Mouse (Mus musculus) MEL (cell line): Measurements from ENCODE around the gene Camta2. TPM values are rescaled to one million over a fixed set of nuclear protein-coding genes. Genes with fewer than 3 reads are reported as not detected.

Experiments
- DNase-seq: peaks from one replicate; pipeline ENCODE4 v3.0.0; 2011; ENCODE audit warnings: low read depth, low spot score
- H3K27ac ChIP-seq: 2 replicates; pipeline ENCODE4 v1.5.1; 2012; ENCODE audit warnings: low read depth, mild to moderate bottlenecking, control low read depth, low read length, moderate library complexity; ENCODE audit not compliant: control insufficient read depth
- H3K27me3 ChIP-seq, 2 experiments: fragments of 150-350 bp in 1 of 2; sonication (generic) in 1 of 2; 2 replicates each; pipeline ENCODE4 v1.6.1; 2012; ENCODE audit warnings: low read length in 2 of 2, mild to moderate bottlenecking in 2 of 2, improper control_type of control experiment in 1 of 2, moderate library complexity in 1 of 2; ENCODE audit not compliant: insufficient read depth in 2 of 2, control insufficient read depth in 1 of 2
- H3K36me3 ChIP-seq, 2 experiments: 2 replicates each; pipeline ENCODE4 v1.6.1; 2012 to 2014; ENCODE audit warnings: low read length in 2 of 2, improper control_type of control experiment in 1 of 2, inconsistent platforms in 1 of 2, mild to moderate bottlenecking in 1 of 2; ENCODE audit not compliant: insufficient read depth in 2 of 2, control insufficient read depth in 1 of 2
- H3K4me1 ChIP-seq, 2 experiments: fragments of 150-350 bp in 1 of 2; sonication (generic) in 1 of 2; 2 replicates each; pipeline ENCODE4 v1.6.1; 2012; ENCODE audit warnings: low read length in 2 of 2, improper control_type of control experiment in 1 of 2, mild to moderate bottlenecking in 1 of 2; ENCODE audit not compliant: insufficient read depth in 2 of 2, control insufficient read depth in 1 of 2
- H3K4me3 ChIP-seq, 2 experiments: fragments of 150-350 bp in 1 of 2; sonication (generic) in 1 of 2; 2 replicates each; pipeline ENCODE4 v1.5.1; 2012; ENCODE audit warnings: low read depth in 2 of 2, low read length in 2 of 2, mild to moderate bottlenecking in 2 of 2, moderate library complexity in 2 of 2, control low read depth in 1 of 2, improper control_type of control experiment in 1 of 2; ENCODE audit not compliant: control insufficient read depth in 1 of 2, insufficient read depth in 1 of 2
- H3K79me2 ChIP-seq: 2 replicates; pipeline ENCODE4 v1.6.1; 2012; ENCODE audit warnings: mild to moderate bottlenecking, low read length, moderate library complexity; ENCODE audit not compliant: control insufficient read depth, poor library complexity, insufficient read depth
- H3K9ac ChIP-seq: 2 replicates; pipeline ENCODE4 v1.6.1; 2012; ENCODE audit warnings: low read depth, mild to moderate bottlenecking, control low read depth, low read length, moderate library complexity; ENCODE audit not compliant: control insufficient read depth, poor library complexity, severe bottlenecking
- H3K9me3 ChIP-seq: fragments of 150-350 bp; sonication (generic); replicated peaks from 2 replicates; pipeline ENCODE4 v1.6.1; 2012; ENCODE audit warnings: mild to moderate bottlenecking, low read length, improper control_type of control experiment, moderate library complexity; ENCODE audit not compliant: insufficient read depth
- BHLHE40 ChIP-seq: IDR thresholded peaks from 2 replicates; pipeline ENCODE4 v1.6.1; 2012; ENCODE audit warnings: low read depth, mild to moderate bottlenecking, inconsistent platforms, low read length, improper control_type of control experiment, borderline replicate concordance
- CHD1 ChIP-seq: IDR thresholded peaks from 2 replicates; pipeline ENCODE4 v1.6.1; 2012; ENCODE audit warnings: low read depth, mild to moderate bottlenecking, inconsistent platforms, low read length, improper control_type of control experiment
- EP300 ChIP-seq, 2 experiments: IDR thresholded peaks; 2 replicates each; pipeline ENCODE4 v1.6.1; 2011; ENCODE audit warnings: improper control_type of control experiment in 2 of 2, low read length in 2 of 2, low read depth in 1 of 2, mild to moderate bottlenecking in 1 of 2
- ETS1 ChIP-seq: IDR thresholded peaks from 2 replicates; pipeline ENCODE4 v1.6.1; 2012; ENCODE audit warnings: low read depth, mild to moderate bottlenecking, inconsistent platforms, low read length, improper control_type of control experiment, moderate library complexity
- GATA1 ChIP-seq: IDR thresholded peaks from 2 replicates; pipeline ENCODE4 v1.6.1; 2011; ENCODE audit warnings: low read depth, low read length, improper control_type of control experiment
- HCFC1 ChIP-seq: IDR thresholded peaks from 2 replicates; pipeline ENCODE4 v1.6.1; 2012; ENCODE audit warnings: low read depth, mild to moderate bottlenecking, inconsistent platforms, low read length, improper control_type of control experiment, moderate library complexity
- MAFK ChIP-seq: IDR thresholded peaks from 2 replicates; pipeline ENCODE4 v1.6.1; 2011; ENCODE audit warnings: low read depth, mild to moderate bottlenecking, low read length, improper control_type of control experiment, borderline replicate concordance
- MAX ChIP-seq: IDR thresholded peaks from 2 replicates; pipeline ENCODE4 v1.6.1; 2011; ENCODE audit warnings: low read length, improper control_type of control experiment
- MXI1 ChIP-seq: IDR thresholded peaks from 2 replicates; pipeline ENCODE4 v1.6.1; 2011; ENCODE audit warnings: mild to moderate bottlenecking, low read depth, low read length, improper control_type of control experiment
- MYB ChIP-seq: IDR thresholded peaks from 2 replicates; pipeline ENCODE4 v1.6.1; 2011; ENCODE audit warnings: mild to moderate bottlenecking, low read depth, low read length, improper control_type of control experiment
- NELFE ChIP-seq: IDR thresholded peaks from 2 replicates; pipeline ENCODE4 v1.6.1; 2011; ENCODE audit warnings: low read depth, low read length, improper control_type of control experiment
- POLR2A ChIP-seq, 2 experiments: IDR thresholded peaks; 2 replicates each; pipeline ENCODE4 v1.6.1; 2011 to 2012; ENCODE audit warnings: low read length in 2 of 2, mild to moderate bottlenecking in 2 of 2, control low read depth in 1 of 2, improper control_type of control experiment in 1 of 2, low read depth in 1 of 2, moderate library complexity in 1 of 2; ENCODE audit not compliant: control insufficient read depth in 1 of 2, insufficient read depth in 1 of 2, poor library complexity in 1 of 2
- POLR2AphosphoS2 ChIP-seq: IDR thresholded peaks from 2 replicates; pipeline ENCODE4 v1.6.1; 2011; ENCODE audit warnings: low read length, improper control_type of control experiment
- POLR2AphosphoS5 ChIP-seq: IDR thresholded peaks from 2 replicates; pipeline ENCODE4 v1.6.1; 2012; ENCODE audit warnings: low read depth, borderline replicate concordance, mild to moderate bottlenecking, inconsistent platforms, low read length, moderate library complexity, mixed read lengths
- RAD21 ChIP-seq: IDR thresholded peaks from 2 replicates; pipeline ENCODE4 v1.6.1; 2011; ENCODE audit warnings: mild to moderate bottlenecking, low read depth, low read length, improper control_type of control experiment
- SIN3A ChIP-seq: IDR thresholded peaks from 2 replicates; pipeline ENCODE4 v1.6.1; 2012; ENCODE audit warnings: low read length, improper control_type of control experiment, inconsistent platforms
- UBTF ChIP-seq: IDR thresholded peaks from 2 replicates; pipeline ENCODE4 v1.6.1; 2012; ENCODE audit warnings: low read depth, mild to moderate bottlenecking, inconsistent platforms, low read length, improper control_type of control experiment, moderate library complexity, borderline replicate concordance; ENCODE audit not compliant: insufficient read depth
- USF2 ChIP-seq, 2 experiments: IDR thresholded peaks; 2 replicates each; pipeline ENCODE4 v1.6.1; 2011 to 2012; ENCODE audit warnings: improper control_type of control experiment in 2 of 2, low read length in 2 of 2, borderline replicate concordance in 1 of 2, inconsistent platforms in 1 of 2, low read depth in 1 of 2, mild to moderate bottlenecking in 1 of 2; ENCODE audit not compliant: insufficient read depth in 1 of 2
- ZC3H11A ChIP-seq: IDR thresholded peaks from 2 replicates; pipeline ENCODE4 v1.6.1; 2012; ENCODE audit warnings: low read depth, mild to moderate bottlenecking, inconsistent platforms, low read length, improper control_type of control experiment
- ZKSCAN1 ChIP-seq: IDR thresholded peaks from 2 replicates; pipeline ENCODE4 v1.6.1; 2012; ENCODE audit warnings: low read depth, mild to moderate bottlenecking, inconsistent platforms, low read length, improper control_type of control experiment, moderate library complexity
- ZMIZ1 ChIP-seq: IDR thresholded peaks from 2 replicates; pipeline ENCODE4 v1.6.1; 2012; ENCODE audit warnings: low read depth, mild to moderate bottlenecking, inconsistent platforms, low read length, improper control_type of control experiment, moderate library complexity
- ZNF384 ChIP-seq: IDR thresholded peaks from 2 replicates; pipeline ENCODE4 v1.6.1; 2012; ENCODE audit warnings: low read depth, mild to moderate bottlenecking, inconsistent platforms, low read length, improper control_type of control experiment
- polyA plus RNA-seq, 2 experiments: library from polyadenylated mRNA; stranded (reverse) in 1 of 2; unstranded in 1 of 2; fragments of >175 nt in 1 of 2; fragments of >200 nt in 1 of 2; gene quantifications; 2 replicates each; pipeline versions ENCODE4 v1.2.1 to v1.2.4; 2012; ENCODE audit warnings: low replicate concordance in 2 of 2, low read depth in 1 of 2; ENCODE audit not compliant: insufficient read length in 2 of 2, insufficient read depth in 1 of 2, missing spikeins in 1 of 2
- total RNA-seq: library from RNA; depleted of rRNA; stranded (reverse); fragments of 300-350 nt; gene quantifications from 2 replicates; pipeline ENCODE4 v1.2.3, GENCODE M21; 2012

Camta2 gene
- total and polyA plus RNA-seq, 3 experiments = 1.9 to 15.0 TPM; not detected in 1

- no peak for TF ChIP-seq ETS1
- no peak for TF ChIP-seq POLR2AphosphoS2
- no peak for TF ChIP-seq ZKSCAN1
- TF ChIP-seq ZMIZ1 = no peak
- TF ChIP-seq POLR2AphosphoS5 = no peak
- TF ChIP-seq MYB = no peak
- TF ChIP-seq MAX = no peak
- TF ChIP-seq POLR2A (IDR thresholded peaks at IDR 0.05; ENCODE audit: control insufficient read depth in 1 of 2, insufficient read depth in 1 of 2, low read depth in 1 of 2, low read length in 2 of 2, poor library complexity in 1 of 2) = no peak
Observed at GRCm38 (mm10) chr11:70697376-70697775, 9.5 kb upstream of the Camta2 start (continued).

GRCm38 (mm10) chr11:70693504-70693903 lies 5.6 kb upstream of the Camta2 start:
- no peaks in the 10 kb centered on the region for H3K79me2 ChIP-seq
- no peak overlapping the region for H3K27ac ChIP-seq
- no peaks in the 10 kb centered on the region for H3K9me3 ChIP-seq
- no peaks in the 10 kb centered on the region for H3K36me3 ChIP-seq
- H3K4me3 ChIP-seq = no peak overlapping the region
- H3K9ac ChIP-seq = no peak overlapping the region
- TF ChIP-seq USF2 (IDR thresholded peaks at IDR 0.05; ENCODE audit: borderline replicate concordance in 1 of 2, insufficient read depth in 1 of 2, low read depth in 1 of 2, low read length in 2 of 2) (no peak), HCFC1 (no peak), ZC3H11A (no peak), MYB (no peak), MXI1 (no peak), RAD21 (no peak), GATA1 (no peak), BHLHE40 (no peak), ZMIZ1 (no peak)
- no peak for DNase-seq
- no peaks in the 10 kb centered on the region; a peak in 1 of 4 replicates for H3K4me1 ChIP-seq
- H3K27me3 ChIP-seq = no peaks in the 10 kb centered on the region

- no peaks in the 10 kb centered on the region for H3K27me3 ChIP-seq
- peaks cover 4% of the 10 kb centered on the region; the same call in 1 of the 2 replicates for H3K79me2 ChIP-seq
- no peak overlapping the region for H3K4me3 ChIP-seq
- H3K9ac ChIP-seq = no peak overlapping the region
- H3K9me3 ChIP-seq = no peaks in the 10 kb centered on the region
- H3K4me1 ChIP-seq = peaks cover 0 to 9% of the 10 kb centered on the region in 2 experiments; a peak in 2 of 4 replicates
- TF ChIP-seq SIN3A (no peak; the same call in 1 of the 2 replicates), ZC3H11A (no peak), ZNF384 (no peak), EP300 (IDR thresholded peaks at IDR 0.05; ENCODE audit: low read depth in 1 of 2, low read length in 2 of 2) (no peak), UBTF (no peak), ZKSCAN1 (no peak), CHD1 (no peak), MAFK (no peak), NELFE (no peak)
- TF ChIP-seq, all 39 proteins: peak for 0
- no peak for DNase-seq
- Histone ChIP-seq H3K36me3 (peaks cover 0 to 5% of the 10 kb centered on the region in 2 experiments; a peak in 2 of 4 replicates), H3K27ac (no peak overlapping the region)
Observed at GRCm38 (mm10) chr11:70689578-70689977, 1.7 kb upstream of the Camta2 start.
